Mouse (Mus musculus) ES-E14 (cell line): Measurements from ENCODE around the gene Dctpp1. TPM values are rescaled to one million over a fixed set of nuclear protein-coding genes. Genes with fewer than 3 reads are reported as not detected.

ENCODE experiments used
- DNase-seq: peaks from one replicate; pipeline ENCODE4 v3.0.0-alpha.2; 2013; ENCODE audit warnings: low read depth, low spot score
- H3K27ac ChIP-seq: 2 replicates; pipeline ENCODE4 v1.5.1; 2012; ENCODE audit warnings: low read depth, mild to moderate bottlenecking, low read length, moderate library complexity, mixed read lengths; ENCODE audit not compliant: poor library complexity, insufficient read depth, severe bottlenecking
- H3K36me3 ChIP-seq: 2 replicates; pipeline ENCODE4 v1.6.1; 2012; ENCODE audit warnings: mild to moderate bottlenecking, low read length, moderate library complexity, mixed read lengths; ENCODE audit not compliant: control insufficient read depth, poor library complexity, insufficient read depth, severe bottlenecking
- H3K4me1 ChIP-seq, 2 experiments: fragments of 150-350 bp in 1 of 2; sonication (generic) in 1 of 2; 2 replicates each; pipeline ENCODE4 v1.6.1; 2012; ENCODE audit warnings: low read length in 2 of 2, mild to moderate bottlenecking in 1 of 2, mixed read lengths in 1 of 2; ENCODE audit not compliant: control insufficient read depth in 2 of 2, insufficient read depth in 2 of 2, poor library complexity in 1 of 2
- H3K4me3 ChIP-seq, 2 experiments: fragments of 150-350 bp in 1 of 2; sonication (generic) in 1 of 2; 2 replicates each; pipeline ENCODE4 v1.5.1; 2012; ENCODE audit warnings: low read length in 2 of 2, low read depth in 1 of 2, mild to moderate bottlenecking in 1 of 2, mixed read lengths in 1 of 2; ENCODE audit not compliant: insufficient read depth in 1 of 2, poor library complexity in 1 of 2, severe bottlenecking in 1 of 2
- H3K9ac ChIP-seq: 2 replicates; pipeline ENCODE4 v1.6.1; 2012; ENCODE audit warnings: low read depth, mild to moderate bottlenecking, low read length, mixed read lengths; ENCODE audit not compliant: poor library complexity, insufficient read depth, severe bottlenecking
- H3K9me3 ChIP-seq: fragments of 150-350 bp; sonication (generic); 2 replicates; pipeline ENCODE4 v1.6.1; 2012; ENCODE audit warnings: low read depth, mild to moderate bottlenecking, low read length; ENCODE audit not compliant: control insufficient read depth, insufficient read depth
- CHD2 ChIP-seq: IDR thresholded peaks from 2 replicates; pipeline ENCODE4 v1.6.1; 2014; ENCODE audit warnings: mild to moderate bottlenecking, low read depth, low read length, inconsistent platforms
- HCFC1 ChIP-seq: IDR thresholded peaks from 2 replicates; pipeline ENCODE4 v1.6.1; 2012; ENCODE audit warnings: low read length, inconsistent platforms, borderline replicate concordance; ENCODE audit not compliant: insufficient read depth
- MAFK ChIP-seq: IDR thresholded peaks from 2 replicates; pipeline ENCODE4 v1.6.1; 2014; ENCODE audit warnings: mild to moderate bottlenecking, low read depth, low read length, inconsistent platforms; ENCODE audit not compliant: insufficient read depth
- ZC3H11A ChIP-seq: IDR thresholded peaks from 2 replicates; pipeline ENCODE4 v1.6.1; 2012; ENCODE audit warnings: low read depth, mild to moderate bottlenecking, inconsistent platforms, low read length, borderline replicate concordance
- ZNF384 ChIP-seq: IDR thresholded peaks from 2 replicates; pipeline ENCODE4 v1.6.1; 2012; ENCODE audit warnings: low read depth, low read length, inconsistent platforms
- in situ Hi-C, 2 experiments: fragments of 600-800 bp; cut with MboI; formaldehyde crosslinking; loops; one replicate each; pipeline ENCODE4 v1.15.1; 2025; ENCODE audit warnings: low sequenced_read_pairs in 2 of 2, inconsistent platforms in 1 of 2; ENCODE audit not compliant: unreplicated experiment in 2 of 2
- total RNA-seq: library from RNA; depleted of rRNA; stranded (reverse); fragments of 300-350 nt; gene quantifications from 2 replicates; pipeline ENCODE4 v1.2.3, GENCODE M21; 2012

Gene Dctpp1
- total RNA-seq, 1 experiment, result 391 TPM

- TF ChIP-seq ZNF384, result no peak
- no peak for TF ChIP-seq MAFK
- 0 out of 2 replicates have a peak, but pooled peaks have one; percentile 21 for TF ChIP-seq HCFC1
- in situ Hi-C loops, result no loop called here
- H3K36me3 ChIP-seq, result peaks cover 6% of the 10 kb centered on the region; the same call in 1 of the 2 replicates
Observed at GRCm38 (mm10) chr7:127243870-127244657, 16.4 kb downstream of the Dctpp1 start, which contains the start of gene Zfp771. Gene Zfp771, plus strand, starts transcription at chr7:127244274.

GRCm38 (mm10) chr7:127243361-127243867 is 17.1 kb downstream of the Dctpp1 start:
- in situ Hi-C loops, result no loop called here
- H3K4me3 ChIP-seq, result peak overlapping the region in 1 of 2 experiments; percentile 96; a peak in 1 of 4 replicates

More at GRCm38 (mm10) chr7:127243870-127244657, 16.4 kb downstream of the Dctpp1 start, which contains the start of gene Zfp771:
- Histone ChIP-seq H3K27ac (peak within 1 kb of the TSS; percentile 86), H3K4me3 (peak within 1 kb of the TSS; percentile 90 to 96), H3K4me1 (peaks cover 0 to 5% of the 10 kb centered on the region in 2 experiments; a peak in 1 of 4 replicates), H3K9ac (peak within 1 kb of the TSS; percentile 95), H3K9me3 (peaks cover 4% of the 10 kb centered on the region; the same call in 1 of the 2 replicates)
- DNase-seq, result peak; percentile 91

GRCm38 (mm10) chr7:127234777-127235176 is 25.7 kb downstream of the Dctpp1 start:
- no peak for TF ChIP-seq ZC3H11A
- no peak for TF ChIP-seq ZNF384
- TF ChIP-seq MAFK, result no peak
- TF ChIP-seq HCFC1, result no peak
- TF ChIP-seq CHD2, result no peak
- in situ Hi-C loops, result no loop called here
- peaks cover 0 to 11% of the 10 kb centered on the region in 2 experiments; a peak in 2 of 4 replicates for H3K4me1 ChIP-seq
- 0 out of 2 replicates have a peak, but pooled peaks cover 2% of the 10 kb centered on the region for H3K9me3 ChIP-seq
- H3K9ac ChIP-seq, result no peak overlapping the region
- peak overlapping the region; percentile 81 to 83; a peak in 2 of 4 replicates for H3K4me3 ChIP-seq
- H3K36me3 ChIP-seq, result peaks cover 43% of the 10 kb centered on the region
- H3K27ac ChIP-seq, result no peak overlapping the region
- DNase-seq, result no peak

More at GRCm38 (mm10) chr7:127243361-127243867, 17.1 kb downstream of the Dctpp1 start:
- Histone ChIP-seq H3K9me3 (peaks cover 6% of the 10 kb centered on the region; the same call in 1 of the 2 replicates), H3K27ac (no peak overlapping the region), H3K36me3 (peaks cover 6% of the 10 kb centered on the region; the same call in 1 of the 2 replicates), H3K9ac (peak overlapping the region; percentile 83; the same call in 1 of the 2 replicates), H3K4me1 (peaks cover 0 to 5% of the 10 kb centered on the region in 2 experiments; a peak in 1 of 4 replicates)
- TF ChIP-seq ZC3H11A, result no peak
- no peak for TF ChIP-seq HCFC1
- no peak for TF ChIP-seq MAFK
- no peak for TF ChIP-seq ZNF384
- TF ChIP-seq CHD2, result no peak
- no peak for DNase-seq

- Histone ChIP-seq H3K36me3 (peaks cover 43% of the 10 kb centered on the region), H3K9ac (peak overlapping the region; percentile 85; the same call in 1 of the 2 replicates), H3K4me3 (peak overlapping the region; percentile 81 to 83), H3K4me1 (peaks cover 0 to 11% of the 10 kb centered on the region in 2 experiments; a peak in 2 of 4 replicates), H3K9me3 (no peaks in the 10 kb centered on the region), H3K27ac (peak overlapping the region; percentile 94; the same call in 1 of the 2 replicates)
- DNase-seq, result no peak
- in situ Hi-C loops, result no loop called here
- no peak for TF ChIP-seq CHD2
Observed at GRCm38 (mm10) chr7:127233765-127234164, 26.7 kb downstream of the Dctpp1 start.
